Mouse (Mus musculus) erythroblast, adult 5-6 weeks (primary cell): Measurements from ENCODE around the gene Fkrp. TPM values are rescaled to one million over a fixed set of nuclear protein-coding genes. Genes with fewer than 3 reads are reported as not detected.

ENCODE experiments used
- ATAC-seq: replicated peaks from 2 replicates; pipeline ENCODE4 v1.8.0; 2016; ENCODE audit warnings: moderate number of reproducible peaks, mild to moderate bottlenecking, moderate TSS enrichment, inconsistent platforms; ENCODE audit not compliant: poor library complexity, low FRiP score, severe bottlenecking
- total RNA-seq, 2 experiments: library from RNA; stranded (forward) in 1 of 2; stranded (reverse) in 1 of 2; fragments of 150-400 nt in 1 of 2; fragments of 200-764, 138-1000 nt in 1 of 2; gene quantifications; 2 replicates each; pipeline versions ENCODE4 v1.2.3 to v1.2.4; 2015 to 2017; ENCODE audit warnings: low replicate concordance in 2 of 2

The Fkrp gene
- total RNA-seq, 2 experiments from 2014 or later, result 2.5 to 8.0 TPM

DNA sequence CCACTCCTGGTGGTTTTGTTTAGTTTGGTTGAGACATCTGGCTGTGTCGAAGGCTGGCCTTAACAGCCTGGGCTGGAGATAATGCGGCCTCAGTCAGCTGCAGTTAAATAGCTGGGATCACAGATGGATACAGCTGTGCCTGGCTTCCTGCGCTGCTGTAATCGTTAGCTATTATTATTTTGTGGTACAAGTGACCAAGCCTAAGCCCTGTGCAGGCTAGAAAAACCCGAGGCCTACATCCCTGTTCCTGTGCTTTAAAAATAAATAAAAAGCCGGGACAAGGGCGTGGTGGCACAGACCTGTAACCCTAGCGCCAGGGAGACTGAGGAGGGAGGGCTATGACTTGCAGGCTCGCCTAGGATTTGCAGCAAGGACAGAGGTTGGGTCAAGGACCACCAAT is 7.9 kb downstream of the Fkrp start:
- ATAC-seq, result no peak

GRCm38 (mm10) chr7:16807936-16808335 is 8.6 kb downstream of the Fkrp start:
- no peak for ATAC-seq

- ATAC-seq, result peak; percentile 80
Measured at GRCm38 (mm10) chr7:16804409-16805028, 12.0 kb downstream of the Fkrp start.

GRCm38 (mm10) chr7:16794886-16795285 is 21.6 kb downstream of the Fkrp start:
- no peak for ATAC-seq

- no peak for ATAC-seq
Measured at GRCm38 (mm10) chr7:16793010-16793725, 23.4 kb downstream of the Fkrp start.

DNA sequence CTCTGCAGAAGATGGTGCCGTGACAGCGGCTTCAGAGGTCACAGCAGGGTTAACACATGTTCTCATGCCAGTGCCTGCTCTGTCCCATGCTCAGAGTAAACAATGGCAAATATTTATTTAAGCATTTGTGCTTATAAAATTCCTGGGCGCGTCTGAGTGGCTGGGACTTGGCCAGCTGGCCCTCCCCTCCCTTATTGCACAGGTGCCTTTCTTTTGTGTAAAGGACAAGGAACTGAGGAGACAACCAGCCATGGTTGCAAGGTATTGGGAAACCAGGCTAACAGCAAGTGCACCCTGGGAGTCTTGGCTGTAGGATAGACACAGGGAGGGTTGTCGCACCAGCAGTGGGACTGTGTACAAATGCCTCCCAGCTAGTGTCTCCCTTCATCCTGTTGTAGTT is 24.2 kb downstream of the Fkrp start:
- no peak for ATAC-seq

GRCm38 (mm10) chr7:16785541-16786083 is 30.9 kb downstream of the Fkrp start:
- no peak for ATAC-seq

GRCm38 (mm10) chr7:16784498-16784976 is 32.0 kb downstream of the Fkrp start:
- peak; percentile 27; the same call in 1 of the 2 replicates for ATAC-seq

DNA sequence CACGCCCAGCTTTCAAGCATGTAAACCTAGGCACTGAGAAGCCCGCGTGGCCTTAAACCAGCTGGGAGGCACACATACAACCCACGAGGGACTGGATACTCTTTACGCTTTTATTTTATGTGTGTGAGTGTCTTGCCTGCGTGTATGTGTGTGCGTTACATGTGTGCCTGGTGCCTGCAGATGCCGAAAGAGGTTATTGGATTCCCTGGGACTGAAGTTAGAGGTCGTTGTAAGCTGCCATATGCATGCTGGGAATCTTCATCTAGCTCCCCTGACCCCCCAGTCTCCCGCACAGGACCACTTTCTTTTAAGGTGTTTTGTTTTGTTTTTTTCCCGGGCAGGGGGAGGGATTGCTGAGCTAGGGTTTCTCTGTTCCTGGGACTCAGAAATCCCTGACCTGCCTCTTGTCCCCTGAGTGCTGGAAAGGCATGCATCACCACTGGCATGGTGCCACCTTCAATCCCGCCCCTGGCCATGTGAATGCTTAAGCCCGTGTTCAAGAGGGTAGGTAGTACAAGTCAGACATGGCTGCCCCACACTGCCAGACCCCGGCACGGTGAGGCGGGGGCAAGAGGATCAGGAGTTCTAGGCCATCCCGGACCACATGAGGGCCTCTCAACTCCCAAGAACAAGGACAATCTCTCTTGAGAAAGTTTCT is 32.6 kb downstream of the Fkrp start:
- peak; percentile 37 for ATAC-seq

DNA sequence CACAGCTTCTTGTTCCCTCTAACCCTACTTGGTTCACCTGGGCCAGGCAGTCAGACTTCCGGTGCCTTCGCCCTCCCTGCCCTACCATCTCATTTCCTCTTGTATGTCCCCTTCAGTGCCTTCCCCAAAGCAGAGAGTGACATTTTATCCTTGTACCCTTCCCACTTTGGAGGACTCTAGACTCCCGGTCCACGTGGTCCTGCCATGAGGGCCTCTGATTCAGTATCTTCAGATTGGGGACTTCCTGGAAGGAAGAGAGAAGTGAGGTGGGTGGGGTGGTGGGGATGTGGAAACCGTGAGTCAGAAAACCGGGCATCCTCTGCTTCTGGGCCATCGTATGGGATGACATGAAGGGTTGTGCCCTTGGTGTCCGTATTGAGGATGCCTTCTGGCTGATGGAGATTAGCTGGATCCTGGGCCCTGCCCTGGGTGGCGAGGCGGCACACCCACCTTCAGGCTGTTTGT is 33.3 kb downstream of the Fkrp start:
- ATAC-seq, result peak; percentile 80

- 0 out of 2 replicates have a peak, but pooled peaks have one; percentile 3 for ATAC-seq
Measured at GRCm38 (mm10) chr7:16782555-16783125, 33.9 kb downstream of the Fkrp start.

- ATAC-seq, result no peak
Measured at GRCm38 (mm10) chr7:16781816-16782554, 34.5 kb downstream of the Fkrp start.

DNA sequence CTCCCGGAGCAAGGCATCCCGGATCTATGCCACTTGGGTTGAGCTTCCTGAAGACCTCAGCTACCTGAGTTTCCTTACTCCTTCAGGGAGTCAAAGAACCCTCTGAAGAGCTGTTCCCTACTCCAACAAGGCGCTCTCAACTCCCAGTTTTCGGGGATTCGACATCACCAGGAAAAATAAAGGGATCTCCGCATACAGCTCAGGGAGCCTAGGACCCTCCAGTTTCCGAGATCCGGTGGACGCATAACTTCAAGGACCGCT is 35.0 kb downstream of the Fkrp start:
- no peak for ATAC-seq

DNA sequence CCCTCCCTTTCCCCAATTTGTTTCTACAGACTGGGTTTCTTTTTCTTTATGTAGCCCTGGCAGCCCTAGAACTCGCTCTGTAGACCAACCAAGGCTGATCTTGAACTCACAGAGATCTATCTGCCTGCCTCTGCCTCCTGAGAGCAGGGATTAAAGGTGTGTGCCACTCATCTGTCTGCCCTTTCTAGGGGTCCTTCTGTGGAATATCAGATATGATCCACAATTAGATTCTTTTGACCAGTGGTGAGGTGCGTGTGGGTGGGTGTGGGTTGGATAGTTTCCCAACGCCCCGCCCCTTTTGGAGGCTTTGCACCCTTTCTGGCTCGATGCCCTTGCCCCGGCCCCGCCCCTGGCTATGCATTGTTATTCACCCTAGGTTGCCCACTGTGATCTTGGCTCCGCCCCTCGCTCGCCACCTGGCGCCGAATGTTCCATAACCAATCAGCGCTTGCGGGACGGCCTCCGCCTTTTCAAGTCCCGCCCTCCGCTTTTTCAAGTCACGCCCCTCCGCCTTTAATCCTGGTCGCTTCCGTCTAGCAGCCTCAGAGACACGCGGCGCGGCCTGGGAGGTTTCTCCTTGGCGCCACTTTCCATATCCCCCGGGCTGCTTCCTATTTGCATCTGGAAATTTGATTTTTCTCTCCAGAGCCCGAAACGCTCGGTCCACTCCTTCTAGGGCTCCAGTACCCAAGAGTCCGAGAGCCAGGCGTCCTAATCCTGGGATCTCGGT is 35.5 kb downstream of the Fkrp start, which contains the start of gene Slc1a5:
TSS of gene Slc1a5 (plus strand) at position 516 of the 730 bp plus-strand sequence.
- ATAC-seq, result peak; percentile 76

DNA sequence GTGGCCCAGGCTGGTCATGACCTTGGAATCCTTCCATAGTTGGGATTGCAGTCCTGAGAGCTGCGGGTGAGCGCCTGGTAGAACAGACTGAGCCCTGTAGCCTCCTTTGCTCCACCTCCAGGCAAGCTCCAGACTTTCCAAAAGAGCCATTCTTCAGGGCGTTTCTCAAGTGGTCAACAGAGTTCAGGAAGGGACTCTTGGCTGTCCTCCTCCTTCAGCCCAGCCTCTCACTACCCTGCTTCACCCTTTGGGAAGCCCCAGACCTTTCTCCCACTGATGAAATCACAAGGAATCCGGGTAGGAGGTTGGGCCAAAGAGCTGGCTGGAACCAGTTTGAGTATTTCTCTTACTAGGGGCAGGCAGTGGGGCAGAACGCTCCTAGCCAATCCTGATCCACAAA is 36.5 kb downstream of the Fkrp start:
- no peak for ATAC-seq

DNA sequence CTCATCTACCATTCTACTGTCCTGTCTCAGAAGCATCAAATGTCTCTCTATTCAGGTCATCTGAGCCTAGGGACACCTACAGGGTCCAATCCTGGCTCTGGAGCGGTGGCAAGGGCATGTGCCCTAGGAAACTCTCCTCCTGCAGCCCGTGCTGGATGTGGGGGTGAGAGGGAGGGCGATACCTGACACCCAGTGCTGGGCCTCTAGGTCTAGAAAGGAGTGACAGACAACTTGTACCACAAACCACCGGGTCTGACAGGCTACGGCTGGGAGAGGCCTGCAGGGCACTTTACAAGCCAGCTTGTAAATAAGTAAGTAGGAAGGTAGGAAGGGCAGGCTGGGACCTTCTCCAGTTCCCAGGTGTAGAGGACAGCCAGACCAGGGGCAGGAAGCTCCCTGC is 40.6 kb downstream of the Fkrp start:
- no peak for ATAC-seq

GRCm38 (mm10) chr7:16766443-16766842 is 50.1 kb downstream of the Fkrp start:
- ATAC-seq, result no peak

- ATAC-seq, result no peak
Measured at GRCm38 (mm10) chr7:16763463-16764218, 52.9 kb downstream of the Fkrp start.
